Mouse (Mus musculus) kidney, postnatal 0 days (tissue): ENCODE results near the gene Prf1. TPM values are rescaled to one million over a fixed set of nuclear protein-coding genes. Genes with fewer than 3 reads are reported as not detected.
A peak's percentile ranks its signal among the peaks of the same experiment; 100 is the strongest.

Experiments used
- ATAC-seq: fragments of 200-750 bp; cut with Nextera tagmentation; replicated peaks from 2 replicates; pipeline ENCODE4 v1.8.0; 2017; ENCODE audit warnings: low read depth, moderate number of reproducible peaks, moderate TSS enrichment, moderate library complexity; ENCODE audit not compliant: low FRiP score
- DNase-seq: peaks from one replicate; pipeline ENCODE4 v3.0.0-alpha.2; 2016; ENCODE audit warnings: low spot score
- H3K27ac ChIP-seq: fragments of 300-500 bp; sonication (generic); 2 replicates; pipeline ENCODE4 v1.5.1; 2014; ENCODE audit warnings: mild to moderate bottlenecking
- H3K27me3 ChIP-seq: fragments of 300-500 bp; sonication (generic); 2 replicates; pipeline ENCODE4 v1.6.1; 2014; ENCODE audit warnings: low read length, mixed read lengths; ENCODE audit not compliant: insufficient read depth
- H3K36me3 ChIP-seq: fragments of 300-500 bp; sonication (generic); 2 replicates; pipeline ENCODE4 v1.6.1; 2014; ENCODE audit warnings: low read length, mixed read lengths; ENCODE audit not compliant: insufficient read depth
- H3K4me1 ChIP-seq: fragments of 300-500 bp; sonication (generic); replicated peaks from 2 replicates; pipeline ENCODE4 v1.6.1; 2014; ENCODE audit warnings: antibody characterized with exemption, low read length, mixed read lengths; ENCODE audit not compliant: insufficient read depth
- H3K4me2 ChIP-seq: fragments of 300-500 bp; sonication (generic); 2 replicates; pipeline ENCODE4 v1.6.1; 2014; ENCODE audit warnings: mild to moderate bottlenecking, low read length, moderate library complexity, mixed read lengths
- H3K4me3 ChIP-seq: fragments of 300-500 bp; sonication (generic); replicated peaks from 2 replicates; pipeline ENCODE4 v1.5.1; 2014; ENCODE audit warnings: low read depth, low read length
- H3K9ac ChIP-seq: fragments of 300-500 bp; sonication (generic); 2 replicates; pipeline ENCODE4 v1.6.1; 2014; ENCODE audit warnings: low read depth, low read length
- H3K9me3 ChIP-seq: fragments of 300-500 bp; sonication (generic); replicated peaks from 2 replicates; pipeline ENCODE4 v1.6.1; 2016; ENCODE audit warnings: low read length, inconsistent platforms, mixed read lengths
- CTCF ChIP-seq: IDR thresholded peaks from 2 replicates; pipeline ENCODE4 v1.5.1; 2016; ENCODE audit warnings: antibody characterized with exemption, low read depth, mild to moderate bottlenecking, moderate library complexity
- WGBS: fragments of 180-500 bp; shearing (Covaris S2); extraction: QIAGEN DNeasy Blood & Tissue Kit; methylation state at CpG from one replicate; pipeline ENCODE4 v1.1.7; 2014; 5-methylcytosine and 5-hydroxymethylcytosine counted together
- polyA plus RNA-seq: library from polyadenylated mRNA; unstranded; fragments of >200 nt; fragmentation: Nextera tagmentation; extraction: Ambion mirVana; gene quantifications from 2 replicates; pipeline ENCODE4 v1.2.1, GENCODE M21; 2015

The Prf1 gene
- polyA plus RNA-seq, 1 experiment from 2014 or later, result 0.05 TPM

DNA sequence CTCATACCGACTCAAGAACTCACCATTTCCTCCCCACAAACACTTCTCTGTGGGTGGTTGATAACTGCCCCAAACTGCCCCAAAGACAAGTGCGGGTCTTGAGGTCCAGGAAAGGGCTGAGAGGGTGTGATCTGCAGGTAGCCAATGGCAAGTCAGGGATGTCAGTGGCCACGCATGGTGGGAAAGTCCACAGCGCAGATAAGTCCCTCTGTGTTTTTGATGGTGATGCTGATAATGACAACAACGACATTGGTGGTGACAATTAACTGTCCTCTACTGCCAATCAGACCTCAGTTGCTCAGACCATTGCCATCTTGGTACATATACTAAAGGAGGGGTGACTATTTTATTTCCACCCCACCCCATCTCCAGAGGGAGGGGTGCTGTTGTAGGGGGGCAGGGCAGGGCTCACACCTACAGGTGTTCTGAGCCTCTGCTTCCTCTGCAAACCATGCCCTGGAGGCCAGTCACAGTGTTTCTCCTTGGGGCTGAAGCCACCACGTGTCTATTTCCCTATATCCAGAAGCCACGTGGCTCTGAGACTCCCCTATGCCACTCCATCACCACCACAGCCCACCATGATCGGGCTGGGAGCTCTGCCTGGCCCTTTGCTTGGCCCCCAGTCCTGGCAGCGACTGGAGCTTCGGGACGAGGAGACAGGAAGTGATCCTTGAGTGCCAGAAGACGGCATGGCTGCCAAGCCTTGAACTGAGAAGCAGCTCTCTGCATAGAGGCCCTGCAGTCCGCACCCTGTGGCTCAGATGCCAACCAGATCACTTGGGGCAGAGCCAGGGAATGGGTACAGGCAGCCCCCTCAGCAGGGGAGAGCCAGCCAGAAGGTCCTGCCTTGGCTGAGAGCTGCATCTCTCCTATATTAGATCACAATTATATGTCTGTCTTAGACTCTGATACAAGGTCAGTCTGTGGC, 36.1 kb upstream of the Prf1 start:
- WGBS, result 60% methylated on average over 13 of the region's 13 CpGs
- no peak for DNase-seq
- Histone ChIP-seq H3K4me3 (no peak overlapping the region), H3K9ac (no peak overlapping the region), H3K27ac (no peak overlapping the region), H3K4me1 (no peaks in the 10 kb centered on the region), H3K36me3 (no peaks in the 10 kb centered on the region), H3K4me2 (no peak overlapping the region), H3K9me3 (no peaks in the 10 kb centered on the region), H3K27me3 (no peaks in the 10 kb centered on the region)
- no peak for ATAC-seq
- TF ChIP-seq CTCF, result no peak

- 79% methylated on average over 8 of the region's 8 CpGs for WGBS
- Histone ChIP-seq H3K36me3 (no peaks in the 10 kb centered on the region), H3K27ac (no peak overlapping the region), H3K4me2 (no peak overlapping the region), H3K4me1 (no peaks in the 10 kb centered on the region), H3K9ac (no peak overlapping the region), H3K27me3 (no peaks in the 10 kb centered on the region), H3K9me3 (no peaks in the 10 kb centered on the region), H3K4me3 (no peak overlapping the region)
- ATAC-seq (no peak), DNase-seq (no peak)
- no peak for TF ChIP-seq CTCF
These were observed 34.0 kb upstream of the Prf1 start for GRCm38 (mm10) chr10:61263606-61264005.

- Histone ChIP-seq H3K27me3 (no peaks in the 10 kb centered on the region), H3K4me2 (no peak overlapping the region), H3K27ac (no peak overlapping the region), H3K4me1 (no peaks in the 10 kb centered on the region), H3K36me3 (no peaks in the 10 kb centered on the region), H3K9ac (no peak overlapping the region), H3K4me3 (no peak overlapping the region), H3K9me3 (no peaks in the 10 kb centered on the region)
- DNase-seq (no peak), ATAC-seq (no peak)
- no peak for TF ChIP-seq CTCF
- 94% methylated on average over 5 of the region's 5 CpGs for WGBS
These were observed 30.3 kb upstream of the Prf1 start for GRCm38 (mm10) chr10:61267378-61267777.

GRCm38 (mm10) chr10:61272089-61272626, 25.5 kb upstream of the Prf1 start:
- ATAC-seq, result no peak
- Histone ChIP-seq H3K27ac (no peak overlapping the region), H3K4me2 (no peak overlapping the region), H3K36me3 (no peaks in the 10 kb centered on the region), H3K4me3 (0 out of 2 replicates have a peak overlapping the region, but pooled peaks have one; percentile 35), H3K9ac (no peak overlapping the region), H3K27me3 (no peaks in the 10 kb centered on the region), H3K4me1 (no peaks in the 10 kb centered on the region; the same call in 1 of the 2 replicates), H3K9me3 (no peaks in the 10 kb centered on the region)
- no peak for TF ChIP-seq CTCF
- 43% methylated on average over 8 of the region's 8 CpGs for WGBS
- no peak for DNase-seq

DNA sequence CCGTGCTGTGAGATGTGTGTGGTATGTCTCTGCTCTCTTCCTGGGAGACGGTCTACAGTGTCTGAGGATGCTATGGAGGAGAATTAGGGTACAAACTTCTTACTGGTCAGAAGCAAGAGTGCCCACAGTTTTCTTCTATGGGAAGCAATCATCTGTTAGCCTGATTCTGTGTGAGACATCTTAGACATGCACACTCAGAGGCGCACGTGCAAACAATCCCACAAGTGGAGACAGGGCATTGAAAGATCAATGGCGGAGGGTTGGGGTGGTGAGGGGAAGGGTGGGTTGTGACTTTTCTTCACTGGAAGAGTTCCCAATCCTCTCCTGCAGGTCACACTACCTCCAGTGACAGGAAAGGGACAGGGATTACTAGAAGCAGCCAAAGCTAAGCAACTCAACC, 25.0 kb upstream of the Prf1 start:
- no peak overlapping the region for H3K27ac ChIP-seq
- WGBS, result 38% methylated on average over 5 of the region's 5 CpGs

GRCm38 (mm10) chr10:61273081-61273843, 24.4 kb upstream of the Prf1 start, which contains the start of gene Adamts14:
TSS of gene Adamts14 (minus strand) at chr10:61273438.
- H3K9ac ChIP-seq, result peak within 1 kb of the TSS; percentile 61
- H3K27me3 ChIP-seq, result no peaks in the 10 kb centered on the region
- H3K4me3 ChIP-seq, result peak within 1 kb of the TSS; percentile 35
- H3K36me3 ChIP-seq, result no peaks in the 10 kb centered on the region
- TF ChIP-seq CTCF, result peak; percentile 33; the same call in 1 of the 2 replicates
- H3K9me3 ChIP-seq, result no peaks in the 10 kb centered on the region
- peak within 1 kb of the TSS; percentile 67 for H3K4me2 ChIP-seq
- WGBS, result 1% methylated on average over 64 of the region's 75 CpGs
- H3K27ac ChIP-seq, result no peak within 1 kb of the TSS
- peak; percentile 68 for DNase-seq
- peak; percentile 47 for ATAC-seq
- H3K4me1 ChIP-seq, result no peaks in the 10 kb centered on the region; the same call in 1 of the 2 replicates

More for the DNA sequence above, 25.0 kb upstream of the Prf1 start:
- DNase-seq (no peak), ATAC-seq (no peak)
- Histone ChIP-seq H3K36me3 (no peaks in the 10 kb centered on the region), H3K27me3 (no peaks in the 10 kb centered on the region), H3K4me2 (peak overlapping the region; percentile 67), H3K4me1 (no peaks in the 10 kb centered on the region; the same call in 1 of the 2 replicates), H3K9me3 (no peaks in the 10 kb centered on the region), H3K9ac (peak overlapping the region; percentile 61; the same call in 1 of the 2 replicates), H3K4me3 (peak overlapping the region; percentile 35)
- TF ChIP-seq CTCF, result no peak
